Mouse (Mus musculus): ENCODE measurements around the gene Sccpdh. TPM values are rescaled to one million over a fixed set of nuclear protein-coding genes. Genes with fewer than 3 reads are reported as not detected.

Sccpdh gene
- polyA plus RNA-seq, 1 experiment = 6.8 TPM

- H3K4me1 ChIP-seq (ENCODE audit: control insufficient read depth, insufficient read depth, low read length) = no peaks in the 10 kb centered on the region
- no peak overlapping the region for H3K27ac ChIP-seq (ENCODE audit: insufficient read depth, low read depth, low read length)
- no peak overlapping the region for H3K4me3 ChIP-seq (ENCODE audit: insufficient read depth, low read length)
- TF ChIP-seq POLR2A (IDR thresholded peaks at IDR 0.05; ENCODE audit: borderline replicate concordance, low read depth, low read length) (no peak), CTCF (IDR thresholded peaks at IDR 0.05; ENCODE audit: low read depth, low read length) (no peak)
Measured at GRCm38 (mm10) chr1:179715786-179716185, 47.8 kb downstream of the Sccpdh start.

- Histone ChIP-seq H3K4me3 (ENCODE audit: insufficient read depth, low read length) (no peak overlapping the region), H3K27ac (ENCODE audit: insufficient read depth, low read depth, low read length) (no peak overlapping the region), H3K4me1 (ENCODE audit: control insufficient read depth, insufficient read depth, low read length) (no peaks in the 10 kb centered on the region)
- no peak for TF ChIP-seq POLR2A (IDR thresholded peaks at IDR 0.05; ENCODE audit: borderline replicate concordance, low read depth, low read length)
- TF ChIP-seq CTCF (IDR thresholded peaks at IDR 0.05; ENCODE audit: low read depth, low read length) = no peak
Measured at GRCm38 (mm10) chr1:179722811-179723469, 54.9 kb downstream of the Sccpdh start.

- TF ChIP-seq CTCF (IDR thresholded peaks at IDR 0.05; ENCODE audit: low read depth, low read length) (no peak), POLR2A (IDR thresholded peaks at IDR 0.05; ENCODE audit: borderline replicate concordance, low read depth, low read length) (no peak)
- H3K27ac ChIP-seq (ENCODE audit: insufficient read depth, low read depth, low read length) = no peak overlapping the region
- no peak overlapping the region for H3K4me3 ChIP-seq (ENCODE audit: insufficient read depth, low read length)
- no peaks in the 10 kb centered on the region for H3K4me1 ChIP-seq (ENCODE audit: control insufficient read depth, insufficient read depth, low read length)
Measured at GRCm38 (mm10) chr1:179728661-179729060, 60.7 kb downstream of the Sccpdh start.

GRCm38 (mm10) chr1:179731391-179731790, 63.4 kb downstream of the Sccpdh start:
- TF ChIP-seq POLR2A (IDR thresholded peaks at IDR 0.05; ENCODE audit: borderline replicate concordance, low read depth, low read length) (no peak), CTCF (IDR thresholded peaks at IDR 0.05; ENCODE audit: low read depth, low read length) (no peak)
- H3K4me1 ChIP-seq (ENCODE audit: control insufficient read depth, insufficient read depth, low read length) = no peaks in the 10 kb centered on the region
- no peak overlapping the region for H3K4me3 ChIP-seq (ENCODE audit: insufficient read depth, low read length)
- no peak overlapping the region for H3K27ac ChIP-seq (ENCODE audit: insufficient read depth, low read depth, low read length)

GRCm38 (mm10) chr1:179734500-179735474, 66.8 kb downstream of the Sccpdh start:
- Histone ChIP-seq H3K4me1 (ENCODE audit: control insufficient read depth, insufficient read depth, low read length) (no peaks in the 10 kb centered on the region), H3K4me3 (ENCODE audit: insufficient read depth, low read length) (no peak overlapping the region), H3K27ac (ENCODE audit: insufficient read depth, low read depth, low read length) (no peak overlapping the region)
- TF ChIP-seq CTCF (IDR thresholded peaks at IDR 0.05; ENCODE audit: low read depth, low read length) = peak; percentile 88
- no peak for TF ChIP-seq POLR2A (IDR thresholded peaks at IDR 0.05; ENCODE audit: borderline replicate concordance, low read depth, low read length)

- TF ChIP-seq CTCF (IDR thresholded peaks at IDR 0.05; ENCODE audit: low read depth, low read length) (no peak), POLR2A (IDR thresholded peaks at IDR 0.05; ENCODE audit: borderline replicate concordance, low read depth, low read length) (no peak)
- Histone ChIP-seq H3K4me1 (ENCODE audit: control insufficient read depth, insufficient read depth, low read length) (no peaks in the 10 kb centered on the region), H3K27ac (ENCODE audit: insufficient read depth, low read depth, low read length) (no peak overlapping the region), H3K4me3 (ENCODE audit: insufficient read depth, low read length) (no peak overlapping the region)
Measured at GRCm38 (mm10) chr1:179736483-179736882, 68.5 kb downstream of the Sccpdh start.

Other genes starting within 250 kb of the Sccpdh start
- 19.9 and 20.3 TPM in 2 replicates for gene Smyd3, start 150.2 kb upstream of the Sccpdh start, polyA plus RNA-seq (2012; ENCODE audit: insufficient read depth, insufficient read length, missing spikeins)
- 17.1 and 27.9 TPM in 2 replicates for gene Tfb2m, start 121.9 kb upstream of the Sccpdh start, polyA plus RNA-seq (2012; ENCODE audit: insufficient read depth, insufficient read length, missing spikeins)
- 8.9 and 11.9 TPM in 2 replicates for gene Cnst, start 121.8 kb upstream of the Sccpdh start, polyA plus RNA-seq (2012; ENCODE audit: insufficient read depth, insufficient read length, missing spikeins)
- not detected in 2 replicates for gene Kif28, start 77.1 kb downstream of the Sccpdh start, polyA plus RNA-seq (2012; ENCODE audit: insufficient read depth, insufficient read length, missing spikeins)
- gene Gm10518, start 135.2 kb downstream of the Sccpdh start, polyA plus RNA-seq (2012; ENCODE audit: insufficient read depth, insufficient read length, missing spikeins) = not detected in 2 replicates
- 17.0 and 17.8 TPM in 2 replicates for gene Ahctf1, start 135.5 kb downstream of the Sccpdh start, polyA plus RNA-seq (2012; ENCODE audit: insufficient read depth, insufficient read length, missing spikeins)